Mouse (Mus musculus): ENCODE data around the gene Sec1. TPM values are rescaled to one million over a fixed set of nuclear protein-coding genes. Genes with fewer than 3 reads are reported as not detected.
A peak's percentile ranks its signal among the peaks of the same experiment; 100 is the strongest.

Gene Sec1
- polyA plus RNA-seq, 1 experiment: 0.22 TPM

DNA sequence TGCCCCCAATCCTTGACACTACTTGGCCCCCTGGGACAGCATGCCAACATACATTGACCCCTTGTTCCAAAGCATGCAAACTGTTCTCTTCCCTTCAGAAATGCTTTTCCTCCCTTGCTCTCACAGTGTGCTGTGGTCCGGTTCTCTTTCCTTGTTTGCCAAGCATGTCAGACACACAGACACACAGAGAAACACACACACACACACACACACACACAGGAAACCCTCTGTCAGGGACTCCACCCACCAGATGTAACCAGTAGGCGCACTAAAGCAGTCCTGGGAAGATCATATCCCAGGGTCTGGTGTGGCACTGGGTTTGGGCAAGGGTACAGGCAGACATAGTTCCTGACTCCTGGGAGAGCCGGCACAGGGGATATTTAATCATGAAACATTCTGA lies 7.4 kb downstream of the Sec1 start:
- WGBS: 57% methylated on average over 3 of the region's 3 CpGs
- TF ChIP-seq POLR2A (IDR thresholded peaks at IDR 0.05; ENCODE audit: low read depth, low read length) (no peak), CTCF (IDR thresholded peaks at IDR 0.05; ENCODE audit: extremely low read depth, insufficient read length, insufficient replicate concordance, low read depth, low read length) (no peak)
- no peak overlapping the region for H3K4me3 ChIP-seq (ENCODE audit: low read depth, low read length)

DNA sequence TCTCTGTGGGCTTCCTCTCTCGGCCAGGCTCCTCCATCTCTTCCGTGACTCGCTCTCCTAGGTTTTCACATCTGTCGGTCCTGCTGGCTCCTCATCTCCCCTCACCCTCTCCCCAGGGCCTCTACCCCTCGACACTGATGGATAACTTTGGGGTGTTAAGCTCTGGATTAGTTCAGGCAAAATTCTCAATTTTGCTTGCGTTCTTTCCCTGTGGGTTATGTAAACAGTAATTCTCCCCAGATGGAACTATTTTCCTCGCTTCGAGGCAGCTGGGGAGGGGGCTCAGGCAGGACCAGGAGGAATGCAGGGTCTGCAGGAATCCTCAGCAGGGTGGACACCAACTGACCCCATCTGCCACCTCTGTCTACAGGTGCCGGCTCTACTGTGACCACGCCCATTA lies 8.4 kb downstream of the Sec1 start:
- Histone ChIP-seq H3K36me3 (ENCODE audit: control insufficient read depth, insufficient read depth, low read length) (no peaks in the 10 kb centered on the region), H3K4me3 (ENCODE audit: low read depth, low read length) (no peak overlapping the region), H3K27ac (ENCODE audit: insufficient read depth, low read depth, low read length) (no peak overlapping the region), H3K4me1 (ENCODE audit: control insufficient read depth, insufficient read depth, insufficient read length, low read length) (peaks cover 3% of the 10 kb centered on the region), H3K27me3 (ENCODE audit: control insufficient read depth, insufficient read depth, low read length) (peaks cover 5% of the 10 kb centered on the region; the same call in 1 of the 2 replicates)
- TF ChIP-seq POLR2A (IDR thresholded peaks at IDR 0.05; ENCODE audit: low read depth, low read length): no peak
- TF ChIP-seq CTCF (IDR thresholded peaks at IDR 0.05; ENCODE audit: extremely low read depth, insufficient read length, insufficient replicate concordance, low read depth, low read length): no peak
- WGBS: 61% methylated on average over 10 of the region's 10 CpGs

More for the DNA sequence above, 7.4 kb downstream of the Sec1 start:
- Histone ChIP-seq H3K27ac (ENCODE audit: insufficient read depth, low read depth, low read length) (no peak overlapping the region), H3K4me1 (ENCODE audit: control insufficient read depth, insufficient read depth, insufficient read length, low read length) (peaks cover 3% of the 10 kb centered on the region), H3K27me3 (ENCODE audit: control insufficient read depth, insufficient read depth, low read length) (peaks cover 5% of the 10 kb centered on the region; the same call in 1 of the 2 replicates), H3K36me3 (ENCODE audit: control insufficient read depth, insufficient read depth, low read length) (no peaks in the 10 kb centered on the region)

DNA sequence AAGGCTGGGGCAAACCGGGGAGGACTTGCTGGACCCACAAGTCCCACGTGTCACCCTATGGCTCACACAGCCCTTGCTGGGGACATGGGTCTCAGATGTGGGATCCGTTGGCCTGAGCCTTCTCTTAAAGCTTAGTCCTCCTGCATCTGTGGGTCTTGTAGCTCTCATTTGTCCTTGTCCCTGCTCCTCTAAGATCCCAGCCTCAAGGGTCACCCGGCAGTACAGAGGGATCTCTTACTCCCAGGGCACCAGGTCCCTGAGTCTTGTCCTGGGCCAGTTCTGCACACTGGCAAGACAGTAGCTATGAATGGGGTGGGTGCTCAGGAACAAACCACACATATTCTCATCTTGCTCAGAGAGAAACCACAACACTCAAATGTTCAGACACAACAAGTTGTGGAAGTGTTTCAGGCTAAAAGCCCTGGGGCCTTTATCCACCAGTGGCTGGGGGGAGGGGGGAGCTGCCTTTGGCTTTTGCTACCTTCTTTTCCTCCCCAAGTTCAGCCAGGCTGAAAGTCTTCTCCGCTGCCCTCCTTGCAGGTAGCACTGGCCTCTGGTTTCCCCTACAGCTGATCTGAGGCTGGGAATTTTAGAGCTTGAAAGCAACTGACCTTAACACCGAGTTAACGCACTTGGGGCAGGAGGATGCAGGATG lies 10.7 kb downstream of the Sec1 start, which contains the start of gene Ntn5:
Gene Ntn5, plus strand, starts transcription at position 627 of the 655 bp plus-strand sequence.
- TF ChIP-seq POLR2A (IDR thresholded peaks at IDR 0.05; ENCODE audit: low read depth, low read length) (no peak), CTCF (IDR thresholded peaks at IDR 0.05; ENCODE audit: extremely low read depth, insufficient read length, insufficient replicate concordance, low read depth, low read length) (no peak)
- WGBS: 87% methylated on average over 7 of the region's 7 CpGs
- H3K27me3 ChIP-seq (ENCODE audit: control insufficient read depth, insufficient read depth, low read length): peaks cover 11% of the 10 kb centered on the region; the same call in 1 of the 2 replicates

DNA sequence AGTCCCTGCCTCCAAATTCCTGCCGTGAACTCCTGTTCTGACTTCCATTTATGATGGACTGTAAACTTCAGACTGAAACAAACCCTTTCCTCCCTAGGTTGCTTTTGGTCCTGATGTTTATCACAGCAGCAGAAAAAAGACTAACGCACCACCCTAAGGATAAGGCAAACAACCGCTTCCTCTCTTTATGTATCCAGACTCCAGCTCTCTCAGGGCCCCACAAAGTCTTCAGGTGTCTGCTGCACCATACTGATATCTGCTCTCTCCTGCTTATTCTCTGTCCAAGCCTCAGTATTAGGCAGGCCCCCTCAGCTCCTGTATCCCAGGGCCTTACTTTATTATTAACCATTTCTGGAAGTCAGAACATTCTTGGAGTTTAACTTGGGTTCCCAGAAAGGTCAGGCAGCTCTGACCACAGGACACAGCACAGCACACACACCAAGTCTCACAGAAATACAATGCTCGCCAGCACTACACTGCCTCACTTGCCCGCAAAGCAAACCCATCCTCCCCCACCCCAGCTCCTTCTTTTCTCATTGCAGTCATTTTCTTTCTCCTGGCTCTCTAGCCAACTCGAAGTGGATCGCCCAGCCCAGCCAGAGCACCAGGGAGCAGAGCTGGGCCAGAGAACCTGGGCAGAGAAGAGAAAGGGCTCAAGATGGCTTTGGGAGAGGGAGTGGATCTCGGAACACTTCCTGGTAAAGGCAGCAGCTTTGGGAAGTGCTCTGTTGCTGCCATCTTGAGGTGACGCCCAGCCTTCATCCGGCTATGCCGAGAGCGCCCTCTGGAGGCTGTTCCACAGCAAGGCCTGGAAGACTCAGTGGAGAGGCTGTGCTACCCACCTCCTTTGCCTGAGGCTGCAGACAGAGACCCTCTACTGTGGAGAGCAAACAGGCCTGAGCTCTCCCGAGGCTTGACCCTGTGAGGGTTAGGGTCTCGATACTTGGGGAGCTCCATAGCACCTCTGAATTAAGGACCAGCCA lies 11.8 kb downstream of the Sec1 start:
- peak overlapping the region; percentile 33; the same call in 1 of the 2 replicates for H3K27ac ChIP-seq (ENCODE audit: insufficient read depth, low read depth, low read length)
- peaks cover 4% of the 10 kb centered on the region for H3K4me1 ChIP-seq (ENCODE audit: control insufficient read depth, insufficient read depth, insufficient read length, low read length)
- H3K36me3 ChIP-seq (ENCODE audit: control insufficient read depth, insufficient read depth, low read length): no peaks in the 10 kb centered on the region
- TF ChIP-seq CTCF (IDR thresholded peaks at IDR 0.05; ENCODE audit: extremely low read depth, insufficient read length, insufficient replicate concordance, low read depth, low read length) (peak; percentile 98), POLR2A (IDR thresholded peaks at IDR 0.05; ENCODE audit: low read depth, low read length) (0 out of 2 replicates have a peak, but pooled peaks have one; percentile 10)
- 36% methylated on average over 14 of the region's 14 CpGs for WGBS
- peak overlapping the region; percentile 16; the same call in 1 of the 2 replicates for H3K4me3 ChIP-seq (ENCODE audit: low read depth, low read length)
- H3K27me3 ChIP-seq (ENCODE audit: control insufficient read depth, insufficient read depth, low read length): peaks cover 15% of the 10 kb centered on the region; the same call in 1 of the 2 replicates

More for the DNA sequence above, 10.7 kb downstream of the Sec1 start, which contains the start of gene Ntn5:
- Histone ChIP-seq H3K36me3 (ENCODE audit: control insufficient read depth, insufficient read depth, low read length) (no peaks in the 10 kb centered on the region), H3K4me3 (ENCODE audit: low read depth, low read length) (no peak within 1 kb of the TSS), H3K4me1 (ENCODE audit: control insufficient read depth, insufficient read depth, insufficient read length, low read length) (peaks cover 3% of the 10 kb centered on the region), H3K27ac (ENCODE audit: insufficient read depth, low read depth, low read length) (no peak within 1 kb of the TSS)

DNA sequence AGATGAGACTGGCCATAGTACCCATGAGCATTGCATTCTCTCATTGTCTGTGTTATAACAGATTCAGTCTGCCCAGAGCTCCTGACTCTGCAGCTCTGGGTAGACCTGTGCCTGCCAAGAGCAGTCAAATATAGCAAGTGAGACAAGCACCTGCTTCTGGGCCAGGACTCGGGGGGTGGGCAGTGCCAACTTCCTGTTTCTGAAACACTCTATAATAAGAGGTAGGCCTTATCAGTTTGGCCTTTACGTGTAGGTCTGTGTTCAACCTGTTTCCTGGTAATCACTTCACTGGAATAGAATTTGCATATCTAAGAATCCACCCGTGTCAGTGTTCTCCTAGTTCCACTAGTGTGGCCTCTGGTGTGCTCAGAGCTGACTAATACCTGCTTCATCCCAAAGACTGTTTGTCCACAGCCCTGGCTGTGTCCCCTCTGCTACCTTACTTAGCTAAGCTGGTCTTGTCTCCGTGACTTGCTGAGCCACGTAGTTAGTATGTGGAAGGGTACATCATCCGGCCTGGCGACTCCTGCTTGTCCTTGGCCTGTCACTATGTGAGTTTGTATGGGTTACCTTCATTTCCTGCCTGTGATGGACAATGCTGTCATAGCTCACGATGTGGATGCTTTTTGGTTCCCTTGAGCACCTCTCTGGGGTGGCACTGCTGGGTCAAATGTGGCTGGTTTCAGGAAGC lies 13.0 kb downstream of the Sec1 start:
- Histone ChIP-seq H3K4me3 (ENCODE audit: low read depth, low read length) (no peak overlapping the region), H3K36me3 (ENCODE audit: control insufficient read depth, insufficient read depth, low read length) (no peaks in the 10 kb centered on the region), H3K27me3 (ENCODE audit: control insufficient read depth, insufficient read depth, low read length) (peaks cover 21% of the 10 kb centered on the region), H3K4me1 (ENCODE audit: control insufficient read depth, insufficient read depth, insufficient read length, low read length) (peaks cover 9% of the 10 kb centered on the region), H3K27ac (ENCODE audit: insufficient read depth, low read depth, low read length) (peak overlapping the region; percentile 71)
- no peak for TF ChIP-seq POLR2A (IDR thresholded peaks at IDR 0.05; ENCODE audit: low read depth, low read length)
- no peak for TF ChIP-seq CTCF (IDR thresholded peaks at IDR 0.05; ENCODE audit: extremely low read depth, insufficient read length, insufficient replicate concordance, low read depth, low read length)
- 44% methylated on average over 8 of the region's 8 CpGs for WGBS

DNA sequence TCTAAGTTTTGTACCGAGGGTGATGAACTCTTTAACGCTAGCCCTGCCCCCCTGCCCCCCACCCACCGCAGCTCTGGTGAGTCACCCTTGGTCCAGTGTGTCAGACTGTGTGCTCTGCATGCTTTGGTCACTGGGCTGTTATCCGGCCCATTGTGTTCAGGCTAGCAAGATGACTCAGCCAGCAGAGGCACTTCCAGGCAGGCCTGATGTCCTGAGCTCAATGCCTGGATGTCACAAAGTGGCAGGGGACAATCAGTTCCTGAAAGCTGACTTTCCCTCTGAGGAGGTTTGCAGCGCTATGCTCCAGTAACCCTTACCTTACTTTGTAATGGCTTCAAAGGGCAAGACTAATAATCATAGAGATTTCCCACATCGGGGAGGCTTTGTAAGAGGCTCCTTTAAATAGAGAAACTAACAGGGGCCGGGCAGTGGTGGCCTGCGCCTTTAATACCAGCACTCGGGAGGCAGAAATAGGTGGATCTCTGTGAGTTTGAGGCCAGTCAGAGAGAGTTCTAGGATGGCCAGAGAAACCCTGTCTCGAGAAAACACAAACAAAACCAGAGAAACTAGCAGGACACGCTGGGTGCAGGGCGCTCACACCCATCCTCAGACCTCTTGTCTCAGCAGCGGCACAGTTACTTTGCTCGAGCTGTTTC lies 14.1 kb downstream of the Sec1 start:
- Histone ChIP-seq H3K4me3 (ENCODE audit: low read depth, low read length) (no peak overlapping the region), H3K27me3 (ENCODE audit: control insufficient read depth, insufficient read depth, low read length) (peaks cover 28% of the 10 kb centered on the region), H3K36me3 (ENCODE audit: control insufficient read depth, insufficient read depth, low read length) (no peaks in the 10 kb centered on the region), H3K4me1 (ENCODE audit: control insufficient read depth, insufficient read depth, insufficient read length, low read length) (peaks cover 9% of the 10 kb centered on the region), H3K27ac (ENCODE audit: insufficient read depth, low read depth, low read length) (peak overlapping the region; percentile 29; the same call in 1 of the 2 replicates)
- TF ChIP-seq CTCF (IDR thresholded peaks at IDR 0.05; ENCODE audit: extremely low read depth, insufficient read length, insufficient replicate concordance, low read depth, low read length) (no peak), POLR2A (IDR thresholded peaks at IDR 0.05; ENCODE audit: low read depth, low read length) (no peak)
- 65% methylated on average over 14 of the region's 14 CpGs for WGBS
